Comparison of ENCODE assay signal across 26 mouse cellular contexts in the genomic region with DNA sequence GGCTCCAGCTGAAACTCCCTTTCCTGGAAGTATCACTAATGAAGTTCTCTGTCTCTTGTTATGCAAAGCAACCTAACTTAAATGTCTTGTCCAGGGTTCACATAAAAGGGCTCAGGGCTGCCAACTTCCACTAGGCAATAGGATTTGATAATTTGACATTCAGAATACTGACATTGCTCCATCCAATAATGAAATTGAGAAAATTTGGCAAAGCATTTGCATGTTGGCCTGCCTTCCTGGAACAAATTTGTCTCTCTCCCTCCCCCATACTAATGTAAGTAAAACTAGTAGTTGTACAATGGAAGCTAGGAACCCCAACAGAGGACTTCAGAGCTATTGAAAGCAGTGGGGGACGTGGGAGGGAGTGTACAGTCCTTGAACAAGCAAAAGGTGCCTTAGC. TPM values are rescaled to one million over a fixed set of nuclear protein-coding genes. Genes with fewer than 3 reads are reported as not detected.
DNase-seq lines count a peak whose midpoint lies in the region; ATAC-seq and TF ChIP-seq lines count a peak whose summit lies in the region.
"Had no signal": no experiment of that assay in that cellular context is flagged by ENCODE, and none has a peak within 500 bp of the region (broad histone marks: within the 10 kb centered on the region; RNA-seq: fewer than 3 reads in every experiment).

No protein-coding gene starts in this region.

- DNase-seq in adrenal gland, postnatal 14 days: peak; percentile 6
- no peak for DNase-seq in adrenal gland, postnatal 25 days
- DNase-seq in lung, postnatal 0 days (ENCODE audit: low spot score): peak; percentile 65
- no peak for DNase-seq in lung, postnatal 25 days (ENCODE audit: low spot score)
- DNase-seq in adipocyte (ENCODE audit: low spot score): peak; percentile 64
- DNase-seq: adrenal gland, postnatal 10 days; B cell, adult 2 months; cerebellum, adult 2 months; cerebellum, postnatal 10 days; embryo, embryonic 11 days; forebrain, postnatal 0 days; gastrocnemius, adult 2 months; gastrocnemius, postnatal 36 days; heart, adult 2 months; heart, postnatal 14 days had no signal

- no peak overlapping the region for H3K9ac ChIP-seq in lung, postnatal 0 days (replicated peaks; ENCODE audit: low read depth)
- H3K9ac ChIP-seq: embryonic facial prominence, embryonic 15.5 days; forebrain, postnatal 0 days; heart, embryonic 15.5 days; hindbrain, embryonic 13.5 days had no signal

- H3K4me1 ChIP-seq in lung, postnatal 0 days (ENCODE audit: insufficient read depth, low read depth, low read length): no peaks in the 10 kb centered on the region
- H3K4me1 ChIP-seq: heart, embryonic 15.5 days; hindbrain, embryonic 13.5 days had no signal

- ATAC-seq in lung, postnatal 0 days: no peak; the same call in 1 of the 2 replicates
- ATAC-seq in frontal cortex, adult (ENCODE audit: low TSS enrichment): no peak
- ATAC-seq in granulocyte monocyte progenitor cell, adult 5-6 weeks (replicated peaks; ENCODE audit: poor library complexity, severe bottlenecking): no peak
- ATAC-seq: CD4-positive, CD25-positive, alpha-beta regulatory T cell, adult 4 months; forebrain, postnatal 0 days; hindbrain, postnatal 0 days; Patski had no signal

- no peak overlapping the region for H3K27ac ChIP-seq in lung, postnatal 0 days (ENCODE audit: low read length)
- H3K27ac ChIP-seq: embryonic facial prominence, embryonic 15.5 days; gastrocnemius, adult 2 months; heart, adult 2 months; heart, embryonic 15.5 days; hindbrain, embryonic 13.5 days; hindbrain, postnatal 0 days had no signal

- no peak overlapping the region for H3K4me2 ChIP-seq in lung, postnatal 0 days (replicated peaks; ENCODE audit: low read depth, low read length)
- H3K4me2 ChIP-seq: embryonic facial prominence, embryonic 15.5 days; heart, embryonic 11.5 days; heart, embryonic 15.5 days; hindbrain, embryonic 13.5 days had no signal

- no peaks in the 10 kb centered on the region for H3K36me3 ChIP-seq in lung, postnatal 0 days (ENCODE audit: insufficient read depth, low read length)
- H3K36me3 ChIP-seq: embryonic facial prominence, embryonic 15.5 days; heart, embryonic 15.5 days; hindbrain, embryonic 13.5 days had no signal

- H3K9me3 ChIP-seq in lung, postnatal 0 days (ENCODE audit: low read length): no peaks in the 10 kb centered on the region
- H3K9me3 ChIP-seq: embryonic facial prominence, embryonic 15.5 days; heart, embryonic 15.5 days; hindbrain, embryonic 13.5 days had no signal

- 30% methylated on average over 1 of the region's 1 CpGs for WGBS in lung, postnatal 0 days

- no peak overlapping the region for H3K4me3 ChIP-seq in lung, postnatal 0 days (ENCODE audit: low read depth, low read length)
- H3K4me3 ChIP-seq: embryonic facial prominence, embryonic 15.5 days; erythroblast, embryonic 14.5 days; gastrocnemius, adult 2 months; heart, adult 2 months; heart, embryonic 15.5 days; hindbrain, embryonic 13.5 days had no signal

- H3K27me3 ChIP-seq in lung, postnatal 0 days (replicated peaks; ENCODE audit: insufficient read depth, low read length): no peaks in the 10 kb centered on the region
- H3K27me3 ChIP-seq: embryonic facial prominence, embryonic 15.5 days; heart, embryonic 15.5 days; hindbrain, embryonic 13.5 days had no signal

- TF ChIP-seq EP300 in lung, postnatal 0 days (IDR thresholded peaks at IDR 0.05): no peak

- no peak for TF ChIP-seq CTCF in lung, postnatal 0 days (IDR thresholded peaks at IDR 0.05)

RNA-seq across cellular contexts. Expression of a gene that starts 21.3 kb away (rescaled TPM):
- total RNA-seq in adrenal gland, postnatal 14 days (2021): 25.8 and 33.5 TPM in 2 replicates
- 17.8 and 27.7 TPM in 2 replicates for total RNA-seq in adrenal gland, postnatal 25 days (2021)
- polyA plus RNA-seq in lung, postnatal 0 days (2015; fragmentation: Nextera tagmentation; extraction: Ambion mirVana): 9.6 and 11.7 TPM in 2 replicates
- 8.7 and 13.1 TPM in 2 replicates for total RNA-seq in granulocyte monocyte progenitor cell, adult 5-6 weeks (2014; fragmentation: Nextera tagmentation)
- 6.3 and 9.9 TPM in 2 replicates for total RNA-seq in granulocyte monocyte progenitor cell, adult 5-6 weeks (2017)
- total RNA-seq: MEL had no signal
- polyA plus RNA-seq: erythroblast, embryonic 14.5 days had no signal

Comparison
In these comparisons a context has a peak if more than half of its experiments do, and no peak if none do; other contexts are left out.
1. DNase-seq: peak in adrenal gland, postnatal 14 days (single experiment), lung, postnatal 0 days (single experiment) and adipocyte (single experiment); none in adrenal gland, postnatal 25 days (single experiment) and lung, postnatal 25 days (single experiment).